Mouse (Mus musculus) hindbrain, embryonic 10.5 days (tissue): ENCODE results near the gene Tnr. TPM values are rescaled to one million over a fixed set of nuclear protein-coding genes. Genes with fewer than 3 reads are reported as not detected.

ENCODE experiments used
- DNase-seq: peaks from one replicate; pipeline ENCODE4 v3.0.0-alpha.2; 2017; ENCODE audit warnings: low spot score
- H3K27ac ChIP-seq: fragments of 300-500 bp; sonication (generic); 2 replicates; pipeline ENCODE4 v1.5.1; 2016; ENCODE audit warnings: mild to moderate bottlenecking, moderate library complexity
- H3K27me3 ChIP-seq: fragments of 300-500 bp; sonication (generic); 2 replicates; pipeline ENCODE4 v1.6.1; 2016; ENCODE audit warnings: mild to moderate bottlenecking; ENCODE audit not compliant: poor library complexity, insufficient read depth, severe bottlenecking
- H3K36me3 ChIP-seq: fragments of 300-500 bp; sonication (generic); 2 replicates; pipeline ENCODE4 v1.6.1; 2016; ENCODE audit warnings: mild to moderate bottlenecking, moderate library complexity
- H3K4me1 ChIP-seq: fragments of 300-500 bp; sonication (generic); replicated peaks from 2 replicates; pipeline ENCODE4 v1.6.1; 2016; ENCODE audit warnings: mild to moderate bottlenecking
- H3K4me3 ChIP-seq: fragments of 300-500 bp; sonication (generic); 2 replicates; pipeline ENCODE4 v1.5.1; 2016; ENCODE audit warnings: mild to moderate bottlenecking, moderate library complexity
- H3K9me3 ChIP-seq: fragments of 300-500 bp; sonication (generic); 2 replicates; pipeline ENCODE4 v1.6.1; 2016; ENCODE audit warnings: mild to moderate bottlenecking, moderate library complexity
- WGBS: fragments of 180-500 bp; shearing (Covaris S2); methylation state at CpG from one replicate; pipeline ENCODE4 v1.1.7; 2016; 5-methylcytosine and 5-hydroxymethylcytosine counted together
- polyA plus RNA-seq: library from polyadenylated mRNA; unstranded; fragments of >200 nt; fragmentation: Nextera tagmentation; extraction: Ambion mirVana; gene quantifications from 2 replicates; pipeline ENCODE4 v1.2.1, GENCODE M21; 2016

Tnr gene
- polyA plus RNA-seq, 1 experiment from 2014 or later: 0.20 TPM

- WGBS: 78% methylated on average over 6 of the region's 6 CpGs
- no peak overlapping the region for H3K27ac ChIP-seq
- H3K9me3 ChIP-seq: no peaks in the 10 kb centered on the region
Measured at GRCm38 (mm10) chr1:159614062-159614601, 90.6 kb downstream of the Tnr start.

GRCm38 (mm10) chr1:159614644-159615431, 91.3 kb downstream of the Tnr start:
- Histone ChIP-seq H3K9me3 (no peaks in the 10 kb centered on the region), H3K4me1 (peaks cover 11% of the 10 kb centered on the region), H3K4me3 (no peak overlapping the region), H3K36me3 (no peaks in the 10 kb centered on the region), H3K27me3 (no peaks in the 10 kb centered on the region), H3K27ac (peak overlapping the region; percentile 70; the same call in 1 of the 2 replicates)
- DNase-seq: no peak
- 52% methylated on average over 16 of the region's 16 CpGs for WGBS

More at GRCm38 (mm10) chr1:159614062-159614601, 90.6 kb downstream of the Tnr start:
- H3K4me1 ChIP-seq: peaks cover 11% of the 10 kb centered on the region
- DNase-seq: no peak
- H3K27me3 ChIP-seq: no peaks in the 10 kb centered on the region
- no peak overlapping the region for H3K4me3 ChIP-seq
- no peaks in the 10 kb centered on the region for H3K36me3 ChIP-seq

- Histone ChIP-seq H3K27ac (no peak overlapping the region), H3K4me1 (peaks cover 11% of the 10 kb centered on the region), H3K4me3 (no peak overlapping the region), H3K36me3 (no peaks in the 10 kb centered on the region), H3K27me3 (no peaks in the 10 kb centered on the region), H3K9me3 (no peaks in the 10 kb centered on the region)
- WGBS: 69% methylated on average over 4 of the region's 4 CpGs
- no peak for DNase-seq
Measured at GRCm38 (mm10) chr1:159615686-159616085, 92.1 kb downstream of the Tnr start.

GRCm38 (mm10) chr1:159619205-159619604, 95.6 kb downstream of the Tnr start:
- H3K27me3 ChIP-seq: no peaks in the 10 kb centered on the region
- H3K4me3 ChIP-seq: no peak overlapping the region
- no peaks in the 10 kb centered on the region for H3K36me3 ChIP-seq
- H3K9me3 ChIP-seq: no peaks in the 10 kb centered on the region
- DNase-seq: no peak
- H3K27ac ChIP-seq: no peak overlapping the region
- 85% methylated on average over 2 of the region's 2 CpGs for WGBS
- peaks cover 11% of the 10 kb centered on the region for H3K4me1 ChIP-seq

GRCm38 (mm10) chr1:159621321-159621720, 97.8 kb downstream of the Tnr start:
- Histone ChIP-seq H3K9me3 (no peaks in the 10 kb centered on the region), H3K27me3 (no peaks in the 10 kb centered on the region), H3K36me3 (no peaks in the 10 kb centered on the region), H3K27ac (no peak overlapping the region), H3K4me3 (no peak overlapping the region), H3K4me1 (no peaks in the 10 kb centered on the region)
- DNase-seq: no peak
- 64% methylated on average over 1 of the region's 1 CpGs for WGBS

GRCm38 (mm10) chr1:159629119-159629518, 105.5 kb downstream of the Tnr start:
- Histone ChIP-seq H3K4me1 (no peaks in the 10 kb centered on the region; the same call in 1 of the 2 replicates), H3K9me3 (no peaks in the 10 kb centered on the region), H3K27ac (no peak overlapping the region), H3K36me3 (no peaks in the 10 kb centered on the region), H3K27me3 (no peaks in the 10 kb centered on the region), H3K4me3 (no peak overlapping the region)
- 88% methylated on average over 3 of the region's 3 CpGs for WGBS
- DNase-seq: no peak

GRCm38 (mm10) chr1:159629822-159630589, 106.4 kb downstream of the Tnr start:
- Histone ChIP-seq H3K4me1 (no peaks in the 10 kb centered on the region; the same call in 1 of the 2 replicates), H3K9me3 (no peaks in the 10 kb centered on the region), H3K4me3 (no peak overlapping the region), H3K36me3 (no peaks in the 10 kb centered on the region), H3K27ac (no peak overlapping the region), H3K27me3 (no peaks in the 10 kb centered on the region)
- DNase-seq: no peak
- 70% methylated on average over 5 of the region's 5 CpGs for WGBS

- Histone ChIP-seq H3K4me1 (no peaks in the 10 kb centered on the region; the same call in 1 of the 2 replicates), H3K9me3 (no peaks in the 10 kb centered on the region), H3K36me3 (no peaks in the 10 kb centered on the region), H3K27me3 (no peaks in the 10 kb centered on the region), H3K4me3 (no peak overlapping the region), H3K27ac (no peak overlapping the region)
- DNase-seq: no peak
- WGBS: 88% methylated on average over 3 of the region's 3 CpGs
Measured at GRCm38 (mm10) chr1:159632558-159632957, 109.0 kb downstream of the Tnr start.

GRCm38 (mm10) chr1:159639408-159639807, 115.8 kb downstream of the Tnr start:
- DNase-seq: no peak
- Histone ChIP-seq H3K9me3 (no peaks in the 10 kb centered on the region), H3K27ac (no peak overlapping the region), H3K36me3 (no peaks in the 10 kb centered on the region), H3K4me1 (no peaks in the 10 kb centered on the region), H3K4me3 (no peak overlapping the region), H3K27me3 (no peaks in the 10 kb centered on the region)
- WGBS: 92% methylated on average over 4 of the region's 4 CpGs

GRCm38 (mm10) chr1:159645719-159646118, 122.2 kb downstream of the Tnr start:
- H3K27me3 ChIP-seq: no peaks in the 10 kb centered on the region
- H3K36me3 ChIP-seq: no peaks in the 10 kb centered on the region
- no peaks in the 10 kb centered on the region for H3K9me3 ChIP-seq
- 91% methylated on average over 4 of the region's 4 CpGs for WGBS
- no peak overlapping the region for H3K27ac ChIP-seq
- H3K4me1 ChIP-seq: peaks cover 17% of the 10 kb centered on the region
- DNase-seq: no peak
- H3K4me3 ChIP-seq: no peak overlapping the region

- 12% methylated on average over 4 of the region's 4 CpGs for WGBS
- Histone ChIP-seq H3K36me3 (no peaks in the 10 kb centered on the region), H3K4me3 (no peak overlapping the region), H3K27ac (peak overlapping the region; percentile 71; the same call in 1 of the 2 replicates), H3K27me3 (no peaks in the 10 kb centered on the region), H3K4me1 (peaks cover 22% of the 10 kb centered on the region), H3K9me3 (no peaks in the 10 kb centered on the region)
- peak; percentile 29 for DNase-seq
Measured at GRCm38 (mm10) chr1:159650486-159650885, 126.9 kb downstream of the Tnr start.

- H3K27me3 ChIP-seq: no peaks in the 10 kb centered on the region
- DNase-seq: no peak
- no peak overlapping the region for H3K4me3 ChIP-seq
- H3K4me1 ChIP-seq: peaks cover 29% of the 10 kb centered on the region
- no peaks in the 10 kb centered on the region for H3K36me3 ChIP-seq
- 87% methylated on average over 3 of the region's 3 CpGs for WGBS
- no peak overlapping the region; the same call in 1 of the 2 replicates for H3K27ac ChIP-seq
- H3K9me3 ChIP-seq: no peaks in the 10 kb centered on the region
Measured at GRCm38 (mm10) chr1:159655241-159655640, 131.7 kb downstream of the Tnr start.
